Mouse (Mus musculus) kidney, postnatal 10 days (tissue): Measurements from ENCODE around the gene Sult4a1.
A peak's percentile ranks its signal among the peaks of the same experiment; 100 is the strongest.

Source experiments
- DNase-seq: peaks from one replicate; pipeline ENCODE4 v3.0.0; 2021; ENCODE audit warnings: mixed read lengths

The Sult4a1 gene

DNA sequence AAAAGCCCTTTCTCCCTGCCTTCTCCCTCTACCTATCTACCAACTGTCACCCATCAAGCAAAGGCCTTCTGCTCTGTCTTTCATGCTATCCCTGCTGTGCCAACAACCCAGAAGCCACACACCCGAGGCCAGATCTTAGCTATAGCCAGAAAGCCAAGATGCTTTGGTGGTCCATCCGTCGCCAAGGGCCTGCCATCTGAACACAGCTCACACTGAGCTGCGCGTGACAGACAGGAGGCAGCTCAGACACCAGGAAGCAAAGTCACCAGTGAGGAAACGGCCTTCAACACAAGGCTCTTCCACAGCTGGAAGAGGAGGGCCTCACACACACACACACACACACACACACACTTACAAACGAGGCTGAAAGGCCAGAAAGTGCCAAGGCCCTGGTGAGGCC, 10.6 kb downstream of the Sult4a1 start:
- DNase-seq, result no peak

DNA sequence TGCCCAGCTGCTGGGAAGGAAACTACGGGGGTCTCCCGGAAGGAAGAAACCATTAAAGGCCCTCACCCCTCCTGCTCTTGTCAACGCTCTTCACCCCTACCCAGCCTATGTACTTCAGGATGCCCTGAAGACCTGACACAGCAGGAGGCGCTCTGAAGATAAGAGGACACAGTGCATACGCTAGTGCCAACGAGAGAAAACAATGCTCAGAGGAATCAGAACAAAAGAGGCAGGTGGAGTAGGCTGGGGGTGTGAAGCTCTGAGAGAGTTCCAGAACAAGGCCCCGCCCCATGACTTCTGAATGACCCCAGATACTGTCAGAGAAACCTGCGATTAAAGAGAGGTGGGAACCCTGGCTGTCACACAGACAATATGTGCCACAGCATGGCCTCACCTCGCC, 18.8 kb downstream of the Sult4a1 start:
- no peak for DNase-seq

DNA sequence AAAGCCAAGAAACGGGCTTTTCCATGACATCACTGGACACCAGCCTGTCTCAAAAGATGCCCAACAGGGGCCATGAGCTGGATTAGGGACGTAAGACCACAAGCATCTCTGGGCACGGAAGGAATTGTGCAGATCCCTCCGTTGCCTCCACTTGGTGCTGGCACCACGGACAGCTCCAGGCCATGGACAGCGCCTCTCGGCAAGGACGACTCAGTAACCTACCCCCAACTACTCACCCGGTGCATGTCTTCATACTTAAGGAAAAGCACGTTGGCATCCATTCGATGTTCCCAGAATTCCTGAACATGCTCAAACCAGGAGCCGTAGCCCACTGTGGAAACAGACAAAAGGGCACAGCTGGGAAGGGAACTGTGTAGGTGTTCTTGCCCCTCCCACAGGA, 19.2 kb downstream of the Sult4a1 start:
- DNase-seq, result peak; percentile 43

DNA sequence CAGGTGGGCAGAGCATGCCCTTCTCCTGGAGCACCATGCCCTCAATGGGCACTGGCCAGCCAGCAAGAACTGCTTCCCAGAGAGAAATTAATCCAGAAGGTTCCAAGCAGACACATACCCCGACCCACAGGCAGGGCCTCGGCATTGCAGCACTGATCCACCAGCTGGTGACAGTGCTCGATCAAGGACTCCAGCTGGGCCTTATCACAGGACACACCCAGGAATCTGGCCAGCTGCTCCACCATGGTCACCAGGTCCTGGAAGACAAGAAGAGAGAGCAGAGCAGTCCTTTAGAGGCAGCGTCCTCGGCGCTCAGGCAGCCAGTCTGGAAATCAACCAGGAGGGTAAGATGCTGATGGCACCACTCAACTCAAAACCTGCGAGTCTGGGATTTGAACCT, 25.5 kb downstream of the Sult4a1 start:
- DNase-seq, result peak; percentile 41

DNA sequence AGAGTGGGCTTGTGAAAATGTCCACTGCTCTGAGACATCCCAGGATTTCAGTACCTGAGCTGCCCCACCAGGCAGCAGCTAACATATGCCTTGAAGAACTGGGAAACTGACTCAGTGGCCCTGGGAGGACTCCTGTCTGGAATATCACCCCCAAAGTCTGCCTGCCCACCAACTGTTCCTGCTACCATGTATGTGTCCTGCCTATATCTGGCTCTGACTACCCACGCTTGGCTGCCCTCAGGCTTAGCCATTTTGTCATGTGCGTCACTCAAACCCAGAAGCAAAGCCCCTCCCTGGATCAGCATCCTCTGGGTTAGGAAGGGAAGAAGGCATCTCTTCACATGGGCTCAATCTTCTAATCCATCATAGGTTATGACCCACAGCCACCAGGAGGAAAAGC, 26.0 kb downstream of the Sult4a1 start:
- no peak for DNase-seq

DNA sequence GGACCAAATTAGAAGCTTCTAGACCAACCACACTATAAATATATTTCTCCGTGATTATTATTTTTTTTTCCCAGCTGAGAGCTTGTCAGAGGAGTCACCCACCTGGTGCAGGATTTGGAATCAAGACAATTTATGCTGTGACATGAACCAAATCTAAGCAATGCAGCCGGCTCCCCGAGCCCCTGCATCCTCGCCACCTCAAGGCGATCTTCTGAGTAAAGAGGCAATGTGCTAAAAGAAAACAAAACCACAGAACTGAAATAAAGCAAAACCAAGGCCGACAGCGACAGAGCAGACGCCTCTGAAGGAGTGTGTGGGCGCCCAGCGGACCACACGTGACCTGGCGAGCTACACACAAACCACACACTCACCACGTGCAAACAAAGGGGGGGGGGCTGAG, 26.9 kb downstream of the Sult4a1 start:
- no peak for DNase-seq

DNA sequence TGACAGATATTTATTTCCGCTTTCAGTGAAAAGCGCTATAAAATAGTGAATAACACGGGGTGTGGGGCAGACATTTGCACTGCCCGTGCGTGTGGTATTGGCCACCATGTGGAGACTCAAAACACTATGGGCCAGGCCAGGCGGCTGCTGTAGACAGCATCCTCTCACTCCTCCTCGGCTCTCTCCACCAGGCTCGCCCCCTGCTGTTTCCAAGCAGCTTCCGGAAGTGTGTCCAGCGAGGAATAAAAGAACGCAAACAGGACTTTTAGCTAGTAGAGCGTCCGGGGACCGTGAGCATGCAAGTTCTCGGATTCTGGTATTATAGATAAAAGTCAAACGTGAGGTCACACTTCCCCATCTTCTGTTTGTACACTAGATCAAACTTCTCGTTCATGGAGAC, 28.4 kb downstream of the Sult4a1 start:
- DNase-seq, result no peak

DNA sequence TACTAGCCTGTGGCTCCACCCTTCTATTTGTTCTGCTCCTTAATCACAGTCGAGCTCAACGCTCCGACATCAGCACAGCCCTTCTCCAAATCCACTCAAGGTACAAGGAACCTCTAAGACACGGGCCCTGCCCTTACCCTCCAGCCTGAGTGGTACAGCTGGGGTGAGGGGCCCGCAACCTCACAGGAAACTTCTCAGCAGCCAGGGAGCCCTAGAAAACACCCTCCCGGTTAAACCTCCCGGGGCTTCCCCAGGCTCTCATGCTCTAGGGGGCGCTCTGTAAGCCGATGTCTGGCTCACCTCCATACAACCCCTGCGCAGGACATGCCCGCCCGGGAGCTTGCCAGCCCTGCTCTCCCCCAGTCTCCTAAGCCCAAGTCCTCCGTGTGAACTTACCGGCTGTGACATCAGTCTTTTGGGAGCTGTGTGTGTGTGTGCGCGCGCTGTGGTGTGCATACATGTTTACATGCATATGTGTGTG, 30.8 kb downstream of the Sult4a1 start:
- peak; percentile 15 for DNase-seq

DNA sequence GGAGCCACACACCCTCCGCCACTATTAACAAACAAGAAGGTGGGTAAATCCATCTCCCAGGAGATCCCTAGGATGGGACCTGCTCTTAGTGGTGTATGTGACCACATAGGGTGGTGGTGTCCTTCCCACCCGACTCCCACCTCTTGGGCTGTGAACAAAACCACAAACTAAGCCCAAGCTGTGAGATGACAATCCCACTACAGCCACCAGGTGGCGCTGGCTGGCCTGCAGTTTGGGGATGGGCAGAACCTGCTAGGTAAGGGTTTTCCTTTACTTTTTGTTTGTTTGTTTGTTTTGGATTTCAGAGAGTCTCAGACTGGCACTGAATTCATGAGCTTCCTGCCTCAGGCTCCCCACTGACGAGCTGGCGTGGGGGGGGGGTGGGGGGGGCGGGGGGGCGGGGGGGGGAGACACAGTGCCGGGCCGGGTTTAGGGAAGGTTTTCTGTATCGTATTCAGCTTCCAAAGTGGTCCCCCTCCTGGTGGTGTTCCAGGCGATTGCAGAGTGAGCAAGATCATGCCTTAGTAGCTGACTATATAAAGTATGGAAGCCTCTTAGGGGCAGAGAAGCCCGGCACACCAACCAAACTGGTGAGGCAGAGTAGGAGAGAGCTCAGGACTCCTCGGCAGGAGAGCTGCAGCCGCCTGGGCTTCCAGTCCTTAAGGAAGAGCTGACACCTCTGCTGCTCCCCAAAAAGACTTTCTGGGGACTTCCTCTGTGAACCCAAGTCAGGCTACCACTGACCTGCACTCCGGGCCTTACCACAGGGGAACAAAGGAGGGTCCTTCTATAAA, 31.4 kb downstream of the Sult4a1 start:
- peak; percentile 73 for DNase-seq

DNA sequence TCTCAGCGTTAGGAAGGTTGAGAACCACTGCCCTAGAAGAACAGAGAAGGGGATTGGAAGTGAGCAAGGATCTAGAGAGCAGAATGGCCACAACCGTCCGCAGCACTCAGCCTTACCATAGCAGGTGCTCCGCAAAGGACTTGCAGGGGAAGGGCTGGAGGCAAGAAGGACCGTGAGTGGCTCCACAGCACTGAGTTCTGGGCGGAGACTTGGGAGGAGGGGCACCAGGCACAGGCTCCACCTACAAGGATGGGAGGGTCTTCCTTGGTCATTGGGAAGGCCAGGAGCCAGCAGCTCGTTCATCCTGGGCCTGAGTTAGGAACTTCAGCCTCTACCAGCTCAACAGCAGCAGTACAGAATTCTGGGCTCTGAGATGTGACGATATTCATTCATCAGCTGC, 32.5 kb downstream of the Sult4a1 start:
- DNase-seq, result no peak

DNA sequence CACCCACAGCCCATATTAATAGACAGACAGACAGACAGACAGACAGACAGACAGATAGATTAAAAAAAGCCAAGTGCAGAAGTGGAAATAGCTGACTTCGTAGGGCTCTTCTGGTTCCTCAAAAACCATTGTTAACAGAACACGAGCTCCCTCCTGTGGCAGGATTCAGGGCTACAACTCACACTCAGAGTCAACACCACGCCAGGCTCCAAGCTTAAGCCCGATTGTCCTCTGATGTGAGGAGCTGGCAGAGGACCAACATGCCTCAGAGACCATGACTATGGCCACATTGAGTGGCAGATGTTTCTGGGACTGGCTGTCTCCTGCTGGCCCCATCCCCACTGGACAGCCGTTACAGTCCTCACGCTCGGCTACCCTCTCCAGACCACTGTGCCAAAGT, 33.3 kb downstream of the Sult4a1 start:
- DNase-seq, result peak; percentile 74

DNA sequence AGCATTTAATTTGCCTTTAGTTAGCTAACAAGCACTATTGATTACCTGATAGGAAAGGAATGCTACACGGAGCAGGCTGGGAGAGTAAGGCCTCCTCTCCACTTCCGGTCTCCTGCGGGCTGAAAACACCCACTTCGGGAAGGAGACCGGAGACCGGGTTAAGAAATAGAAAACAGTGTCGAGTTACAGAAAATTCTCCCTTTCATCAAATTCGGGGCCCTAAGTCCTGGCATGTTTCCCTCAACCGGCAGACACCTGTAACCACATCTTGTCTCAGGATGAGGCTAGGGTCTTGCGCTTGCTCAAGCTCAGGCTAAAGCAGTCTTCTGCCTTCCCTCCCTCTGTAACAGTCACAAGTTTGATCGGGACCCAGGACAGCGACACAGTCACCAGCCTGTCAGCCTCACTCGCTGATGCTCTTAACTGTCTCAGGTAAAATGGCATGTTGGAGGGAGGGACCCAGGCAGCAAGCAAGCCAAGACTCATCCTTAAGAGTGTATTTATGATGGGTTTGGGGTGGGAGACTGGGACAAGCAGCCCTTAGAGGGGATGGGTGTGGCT, 35.4 kb downstream of the Sult4a1 start:
- no peak for DNase-seq

DNA sequence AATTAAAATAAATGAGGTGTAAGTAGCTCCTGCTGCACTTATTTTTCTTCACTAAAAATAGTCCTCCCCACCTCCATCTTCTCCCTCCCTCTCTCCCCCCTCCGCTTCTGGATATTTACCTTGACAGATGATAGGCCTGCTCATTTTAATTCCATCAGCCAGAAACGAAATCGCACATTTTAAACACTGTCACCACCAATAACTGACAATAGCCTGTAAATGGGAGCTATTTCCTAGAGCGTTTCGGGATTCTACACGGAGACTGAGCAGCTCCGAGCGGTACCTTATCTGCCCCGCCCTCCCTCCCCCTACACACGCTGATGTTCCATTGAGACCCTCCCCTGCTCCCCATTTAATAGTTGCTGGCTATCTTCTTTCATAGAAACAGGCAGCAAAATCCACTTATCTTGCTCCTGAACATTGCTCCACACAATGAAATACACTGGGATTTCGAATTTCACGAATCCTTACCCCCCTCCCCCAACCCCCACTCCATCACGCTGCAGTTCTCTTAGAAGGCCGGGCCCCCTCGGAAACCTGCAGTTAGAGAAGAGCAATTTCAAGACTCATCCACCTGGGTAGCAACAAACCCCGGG, 36.0 kb downstream of the Sult4a1 start:
- DNase-seq, result no peak

DNA sequence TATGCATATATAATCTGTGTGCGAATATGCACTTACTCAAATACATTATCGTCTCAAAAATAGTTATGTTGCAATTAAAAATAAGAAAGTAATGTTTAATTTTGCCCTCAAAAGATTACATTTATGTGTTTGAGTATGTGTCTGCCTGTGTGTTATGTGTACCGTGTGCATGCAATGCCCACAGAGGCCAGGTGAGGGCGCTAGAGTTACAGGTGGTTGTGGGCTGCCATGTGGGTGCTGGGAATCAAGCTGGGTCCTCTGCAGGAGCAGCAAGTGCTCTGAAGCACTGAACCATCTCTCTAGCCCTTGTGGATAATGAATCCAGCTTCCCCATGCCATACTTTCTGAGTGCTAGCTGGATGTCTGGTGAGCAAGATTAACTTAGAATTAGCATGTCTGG, 39.9 kb downstream of the Sult4a1 start:
- no peak for DNase-seq

DNA sequence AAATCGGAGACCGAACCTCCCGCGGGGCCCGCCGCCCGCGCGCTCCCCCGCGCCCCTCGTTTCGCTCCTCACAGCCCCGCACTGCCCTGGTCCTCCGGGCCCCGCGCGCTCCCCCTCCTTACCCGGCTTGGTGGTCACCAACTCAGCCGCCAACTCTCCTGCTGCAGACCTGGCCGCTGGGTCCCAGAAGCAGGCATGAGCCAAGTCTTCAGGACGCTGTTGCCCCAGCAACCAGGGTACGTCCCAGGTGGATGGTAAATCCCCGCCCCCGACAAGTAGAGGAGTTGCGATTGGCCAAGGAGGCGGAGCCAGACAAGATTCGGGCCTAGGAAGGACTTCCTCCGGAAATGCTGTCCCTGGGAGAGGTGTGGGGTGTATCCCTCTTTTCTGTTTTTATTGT, 40.4 kb downstream of the Sult4a1 start, which contains the start of gene Efcab6:
Gene Efcab6, minus strand, starts transcription at position 240 of the 400 bp plus-strand sequence.
- no peak for DNase-seq

DNA sequence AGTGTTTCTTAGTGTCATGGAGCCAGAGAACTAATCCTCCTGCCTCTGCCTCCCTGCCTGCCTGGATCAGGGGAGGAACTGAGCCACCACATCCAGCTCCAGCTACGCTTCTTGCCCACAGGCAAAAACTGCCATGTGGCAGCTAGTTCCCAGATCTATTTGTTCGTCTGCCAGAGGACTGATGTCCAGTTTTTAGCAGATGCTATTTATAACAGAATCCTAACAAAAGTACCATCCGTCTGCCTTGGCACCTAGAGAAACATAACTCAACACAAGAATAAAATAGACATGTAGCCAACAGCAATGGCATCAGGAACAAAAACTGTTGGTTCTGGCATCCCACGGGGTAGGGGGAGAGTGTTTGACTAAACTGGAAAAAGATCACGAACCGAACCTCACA, 46.7 kb downstream of the Sult4a1 start:
- DNase-seq, result no peak

DNA sequence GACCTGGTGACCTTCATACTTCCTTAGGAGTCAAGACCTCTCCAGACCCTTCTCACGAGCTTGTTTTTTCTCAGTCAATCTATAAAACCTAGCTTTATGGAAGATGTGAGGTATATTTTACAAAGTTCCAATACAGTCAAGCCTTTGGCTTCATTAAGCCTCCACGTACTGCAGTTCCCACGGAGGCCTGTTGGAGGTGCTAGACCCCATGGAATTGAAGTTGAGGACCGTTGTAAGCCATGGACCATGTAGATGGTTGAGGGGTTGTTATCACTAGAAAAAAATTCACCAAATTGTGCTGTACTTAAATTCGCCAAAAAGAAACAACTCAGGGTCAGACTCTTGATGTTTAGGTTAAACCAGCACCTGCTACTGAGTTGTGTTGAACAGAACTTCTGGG, 49.5 kb downstream of the Sult4a1 start:
- no peak for DNase-seq

DNA sequence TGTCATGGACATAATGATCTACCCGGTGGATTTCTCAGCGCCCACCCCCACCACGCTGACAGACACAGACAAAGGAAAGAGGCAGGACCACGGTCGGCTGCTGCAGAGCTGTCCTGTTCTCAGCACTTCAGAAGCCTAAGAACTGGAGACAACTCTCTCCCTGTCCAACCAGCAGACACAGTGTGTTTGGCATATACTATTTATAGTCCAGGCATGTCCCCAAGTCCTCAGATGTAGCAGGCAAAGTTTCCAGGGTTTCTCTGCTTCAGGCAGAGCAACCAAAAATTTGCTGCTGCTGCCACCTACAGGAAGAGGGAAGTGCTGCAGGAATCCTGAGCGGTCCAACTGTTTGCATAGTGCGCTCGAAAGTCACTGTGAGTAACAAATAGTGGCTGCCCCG, 51.7 kb downstream of the Sult4a1 start:
- DNase-seq, result peak; percentile 84

DNA sequence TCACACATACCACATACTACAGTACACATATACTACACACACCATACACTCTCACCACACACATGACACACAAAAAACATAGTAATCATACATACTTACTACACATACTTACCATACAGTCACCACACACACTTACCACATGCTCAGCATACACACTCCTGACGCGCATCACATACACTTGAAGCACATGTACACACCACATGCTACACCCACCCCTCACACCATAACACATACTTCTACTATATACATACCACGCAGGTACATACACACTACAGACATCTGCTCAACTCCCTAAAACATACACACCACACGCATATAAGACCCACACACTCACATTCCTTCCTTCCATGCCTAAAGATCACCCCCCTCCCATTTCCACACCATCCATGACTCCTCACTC, 52.3 kb downstream of the Sult4a1 start:
- DNase-seq, result no peak

DNA sequence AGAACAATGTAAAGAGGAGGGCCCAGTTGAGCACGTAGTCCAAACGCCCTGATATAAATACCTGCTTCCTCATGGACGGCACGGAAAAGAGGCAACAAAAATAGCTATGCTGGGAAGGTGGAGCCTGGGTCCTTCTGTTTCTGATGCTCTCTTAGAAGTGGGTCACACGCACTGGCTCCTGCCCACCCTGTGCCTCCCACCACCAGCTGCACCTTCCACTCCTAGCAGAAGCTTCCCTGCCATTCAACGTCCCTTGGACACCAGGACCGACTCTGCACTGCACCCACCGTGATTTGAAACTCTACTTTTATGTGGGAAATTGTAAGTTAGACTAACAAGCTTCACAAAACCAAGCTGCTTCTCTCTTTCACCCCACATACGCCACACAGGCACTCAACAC, 53.2 kb downstream of the Sult4a1 start:
- no peak for DNase-seq

DNA sequence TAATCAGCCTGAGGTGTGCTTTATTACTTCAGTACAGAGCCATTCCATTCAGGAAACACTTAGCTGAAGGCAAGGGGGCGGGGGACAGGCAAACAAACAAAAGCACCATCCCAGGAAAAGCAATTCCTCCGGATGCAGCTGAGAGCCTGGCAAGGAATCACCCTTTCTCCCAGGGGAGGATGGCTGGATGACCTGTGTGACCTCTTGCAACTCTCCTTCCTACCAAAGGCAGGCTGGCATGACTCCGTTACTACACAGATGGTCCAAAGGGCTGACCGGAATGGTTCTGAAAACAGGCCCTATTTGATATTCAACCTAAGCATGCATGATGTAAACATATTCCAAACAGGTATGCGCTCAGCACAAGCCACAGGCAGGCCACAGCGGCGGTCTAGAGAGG, 56.0 kb downstream of the Sult4a1 start:
- DNase-seq, result peak; percentile 59

DNA sequence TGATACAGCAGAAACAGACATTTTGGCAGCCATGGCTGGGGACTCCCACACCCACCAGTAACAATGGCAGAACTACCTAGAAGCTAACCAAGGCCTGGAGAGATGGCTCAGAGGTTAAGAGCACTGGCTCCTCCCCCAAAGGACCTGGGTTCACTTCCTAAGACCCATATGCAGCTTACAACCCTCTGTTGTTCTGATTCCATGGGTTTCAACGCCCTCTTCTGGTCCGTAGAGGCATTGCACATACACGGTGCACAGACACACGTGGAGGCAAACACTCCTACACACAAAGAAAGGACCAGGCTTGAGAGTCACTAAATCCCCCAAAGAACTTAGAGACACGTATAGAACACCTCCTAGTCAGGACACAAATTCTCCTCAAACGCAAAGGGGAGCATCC, 60.0 kb downstream of the Sult4a1 start:
- no peak for DNase-seq

DNA sequence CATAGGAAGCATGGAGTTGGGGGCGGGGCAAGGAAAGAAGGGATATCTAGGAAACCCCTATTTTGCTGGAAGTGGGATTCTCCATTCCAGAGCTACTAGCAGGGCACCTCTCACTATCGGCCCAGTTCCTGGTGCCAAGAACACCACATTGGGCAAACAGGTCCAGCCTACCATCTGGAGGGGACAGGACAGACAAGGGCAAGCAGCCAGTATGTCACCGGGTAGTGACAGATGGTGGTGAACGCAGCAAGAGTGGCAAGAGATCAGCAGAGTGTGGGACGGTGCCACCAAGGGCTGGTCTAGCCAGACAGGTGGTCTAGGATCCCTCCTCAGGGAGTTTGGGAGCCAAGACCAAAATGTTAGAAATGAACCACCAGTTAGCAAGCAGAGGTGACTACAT, 68.5 kb downstream of the Sult4a1 start:
- no peak for DNase-seq
